Mouse (Mus musculus) hindbrain, embryonic 12.5 days (tissue): ENCODE data around the gene Wnk4. TPM values are rescaled to one million over a fixed set of nuclear protein-coding genes. Genes with fewer than 3 reads are reported as not detected.

Experiments used
- ATAC-seq: fragments of 200-750 bp; cut with Nextera tagmentation; 2 replicates; pipeline ENCODE4 v1.8.0; 2017; ENCODE audit warnings: moderate TSS enrichment; ENCODE audit not compliant: low FRiP score
- H3K27ac ChIP-seq: fragments of 300-500 bp; sonication (generic); 2 replicates; pipeline ENCODE4 v1.5.1; 2016; ENCODE audit warnings: mild to moderate bottlenecking
- H3K27me3 ChIP-seq: fragments of 300-500 bp; sonication (generic); 2 replicates; pipeline ENCODE4 v1.6.1; 2016; ENCODE audit warnings: mild to moderate bottlenecking
- H3K36me3 ChIP-seq: fragments of 300-500 bp; sonication (generic); 2 replicates; pipeline ENCODE4 v1.6.1; 2016; ENCODE audit warnings: mild to moderate bottlenecking
- H3K4me1 ChIP-seq: fragments of 300-500 bp; sonication (generic); 2 replicates; pipeline ENCODE4 v1.6.1; 2016
- H3K4me2 ChIP-seq: fragments of 300-500 bp; sonication (generic); replicated peaks from 2 replicates; pipeline ENCODE4 v1.6.1; 2016; ENCODE audit warnings: mild to moderate bottlenecking
- H3K4me3 ChIP-seq: fragments of 300-500 bp; sonication (generic); 2 replicates; pipeline ENCODE4 v1.5.1; 2016; ENCODE audit warnings: mild to moderate bottlenecking
- H3K9ac ChIP-seq: fragments of 300-500 bp; sonication (generic); 2 replicates; pipeline ENCODE4 v1.6.1; 2016; ENCODE audit warnings: mild to moderate bottlenecking, moderate library complexity
- H3K9me3 ChIP-seq: fragments of 300-500 bp; sonication (generic); replicated peaks from 2 replicates; pipeline ENCODE4 v1.6.1; 2016; ENCODE audit warnings: mild to moderate bottlenecking
- WGBS: fragments of 180-500 bp; shearing (Covaris S2); methylation state at CpG from one replicate; pipeline ENCODE4 v1.1.7; 2016; 5-methylcytosine and 5-hydroxymethylcytosine counted together
- polyA plus RNA-seq: library from polyadenylated mRNA; unstranded; fragments of >200 nt; fragmentation: Nextera tagmentation; extraction: Ambion mirVana; gene quantifications from 2 replicates; pipeline ENCODE4 v1.2.1, GENCODE M21; 2016

The Wnk4 gene
- polyA plus RNA-seq, 1 experiment from 2014 or later = 9.5 TPM

DNA sequence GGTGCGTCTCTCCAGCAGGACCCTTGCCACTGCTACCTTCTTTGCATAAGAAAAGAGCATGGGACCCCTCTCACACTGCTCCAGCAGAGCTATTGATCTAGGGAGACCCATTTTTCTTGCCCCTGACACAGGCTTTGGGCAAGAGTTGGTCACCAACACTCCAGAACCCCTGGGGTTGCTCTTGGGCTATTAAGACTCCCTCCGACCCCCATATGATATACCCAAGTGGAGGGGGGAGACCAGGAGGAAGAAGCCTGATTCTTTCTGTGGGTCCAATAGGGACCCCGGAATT is 3.6 kb downstream of the Wnk4 start:
- H3K36me3 ChIP-seq = peaks cover under 1% of the 10 kb centered on the region; the same call in 1 of the 2 replicates
- no peak overlapping the region for H3K27ac ChIP-seq
- no peak for ATAC-seq
- H3K9me3 ChIP-seq = no peaks in the 10 kb centered on the region
- H3K4me3 ChIP-seq = no peak overlapping the region
- peaks cover 64% of the 10 kb centered on the region for H3K27me3 ChIP-seq
- H3K4me2 ChIP-seq = peak overlapping the region; percentile 6; the same call in 1 of the 2 replicates
- WGBS = 5% methylated on average over 3 of the region's 3 CpGs
- no peak overlapping the region for H3K9ac ChIP-seq
- H3K4me1 ChIP-seq = peaks cover 55% of the 10 kb centered on the region

GRCm38 (mm10) chr11:101264954-101265471 is 4.6 kb downstream of the Wnk4 start:
- 2% methylated on average over 31 of the region's 31 CpGs for WGBS
- Histone ChIP-seq H3K9me3 (no peaks in the 10 kb centered on the region), H3K27ac (no peak overlapping the region), H3K4me3 (peak overlapping the region; percentile 29), H3K4me1 (peaks cover 45% of the 10 kb centered on the region), H3K27me3 (peaks cover 61% of the 10 kb centered on the region), H3K4me2 (peak overlapping the region; percentile 49), H3K9ac (peak overlapping the region; percentile 29), H3K36me3 (no peaks in the 10 kb centered on the region)
- no peak for ATAC-seq

DNA sequence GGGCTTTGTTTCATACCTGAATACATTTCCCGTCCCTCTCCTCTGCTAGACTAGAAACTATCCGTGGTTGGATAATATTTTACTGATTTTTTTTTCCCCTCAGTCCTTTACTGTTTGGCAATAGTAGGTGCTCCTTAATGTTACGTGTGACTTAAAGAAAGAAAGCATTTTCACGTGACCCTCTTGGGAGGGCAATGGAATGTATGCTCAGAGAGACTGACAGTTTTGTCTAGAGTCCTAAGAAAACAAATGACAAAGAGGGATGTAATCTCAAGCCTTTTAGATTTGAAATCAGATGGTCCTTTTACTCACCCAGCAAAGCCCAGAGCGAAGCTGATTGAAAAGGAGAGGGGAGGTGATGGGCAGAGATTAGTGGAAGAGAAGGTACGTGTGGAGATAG is 5.5 kb downstream of the Wnk4 start:
- peak overlapping the region; percentile 49; the same call in 1 of the 2 replicates for H3K4me2 ChIP-seq

DNA sequence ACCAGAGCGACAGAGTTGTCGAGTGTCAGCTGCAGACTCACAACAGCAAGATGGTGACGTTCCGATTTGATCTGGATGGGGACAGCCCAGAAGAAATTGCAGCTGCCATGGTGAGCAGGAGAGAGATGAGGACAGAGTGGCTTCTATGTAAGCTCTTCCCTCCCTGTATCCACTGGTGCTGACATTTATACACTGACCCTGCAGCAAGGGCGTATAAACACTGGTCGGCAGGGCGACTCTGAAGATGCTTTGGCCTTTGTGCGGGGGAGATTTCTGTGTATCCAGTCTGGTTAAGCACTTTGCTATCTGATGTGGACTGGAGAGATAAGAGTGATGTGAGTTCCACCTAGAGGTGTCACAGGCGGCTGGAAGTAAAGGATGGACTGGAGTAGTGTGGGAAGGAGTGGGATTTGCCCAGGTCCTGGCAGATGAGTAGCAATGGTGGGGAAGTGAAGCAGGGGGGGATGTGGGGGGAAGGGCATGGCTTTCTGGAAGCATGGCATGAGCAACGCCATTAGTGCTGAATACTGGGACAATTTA is 9.3 kb downstream of the Wnk4 start:
- Histone ChIP-seq H3K36me3 (no peaks in the 10 kb centered on the region), H3K9ac (no peak overlapping the region), H3K27ac (no peak overlapping the region), H3K27me3 (peaks cover 22% of the 10 kb centered on the region), H3K4me3 (no peak overlapping the region), H3K4me1 (peaks cover 10% of the 10 kb centered on the region), H3K4me2 (no peak overlapping the region), H3K9me3 (no peaks in the 10 kb centered on the region)
- 31% methylated on average over 10 of the region's 10 CpGs for whole genome bisulfite sequencing
- ATAC-seq = no peak

More for the DNA sequence above, 5.5 kb downstream of the Wnk4 start:
- H3K4me1 ChIP-seq = peaks cover 36% of the 10 kb centered on the region
- H3K36me3 ChIP-seq = no peaks in the 10 kb centered on the region
- H3K27me3 ChIP-seq = peaks cover 57% of the 10 kb centered on the region
- H3K9me3 ChIP-seq = no peaks in the 10 kb centered on the region
- no peak overlapping the region for H3K27ac ChIP-seq
- no peak overlapping the region for H3K4me3 ChIP-seq
- no peak overlapping the region for H3K9ac ChIP-seq
- 19% methylated on average over 6 of the region's 6 CpGs for WGBS
- ATAC-seq = no peak

- Histone ChIP-seq H3K4me1 (peaks cover 15% of the 10 kb centered on the region), H3K27me3 (peaks cover 3% of the 10 kb centered on the region; the same call in 1 of the 2 replicates), H3K9ac (no peak overlapping the region), H3K36me3 (0 out of 2 replicates have a peak, but pooled peaks cover 9% of the 10 kb centered on the region), H3K4me3 (no peak overlapping the region), H3K4me2 (no peak overlapping the region), H3K9me3 (no peaks in the 10 kb centered on the region), H3K27ac (no peak overlapping the region)
- ATAC-seq = no peak
- WGBS = 84% methylated on average over 3 of the region's 3 CpGs
Measured at GRCm38 (mm10) chr11:101272446-101272845, 12.1 kb downstream of the Wnk4 start.

DNA sequence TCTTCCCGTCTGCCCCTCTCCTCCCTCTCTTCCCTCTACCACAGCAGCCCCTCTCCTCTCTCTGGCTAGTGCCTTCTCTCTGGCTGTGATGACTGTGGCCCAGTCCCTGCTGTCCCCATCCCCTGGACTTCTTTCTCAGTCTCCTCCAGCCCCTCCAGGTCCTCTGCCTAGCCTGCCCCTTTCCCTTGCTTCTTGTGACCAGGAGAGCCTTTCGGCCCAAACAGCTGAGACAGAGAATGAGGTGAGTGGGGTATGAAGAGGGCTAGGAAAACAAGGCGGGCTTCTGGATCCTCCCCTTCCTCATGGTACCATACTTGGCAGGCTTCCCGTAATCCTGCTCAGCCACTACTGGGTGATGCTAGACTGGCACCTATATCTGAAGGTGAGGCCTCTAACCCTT is 14.9 kb downstream of the Wnk4 start:
- no peak for ATAC-seq
- H3K9me3 ChIP-seq = no peaks in the 10 kb centered on the region
- H3K27ac ChIP-seq = no peak overlapping the region
- 0 out of 2 replicates have a peak, but pooled peaks cover 9% of the 10 kb centered on the region for H3K36me3 ChIP-seq
- peaks cover 3% of the 10 kb centered on the region; the same call in 1 of the 2 replicates for H3K27me3 ChIP-seq
- no peak overlapping the region for H3K9ac ChIP-seq
- H3K4me2 ChIP-seq = no peak overlapping the region
- no peak overlapping the region for H3K4me3 ChIP-seq
- H3K4me1 ChIP-seq = peaks cover 28% of the 10 kb centered on the region
- 73% methylated on average over 4 of the region's 4 CpGs for WGBS

DNA sequence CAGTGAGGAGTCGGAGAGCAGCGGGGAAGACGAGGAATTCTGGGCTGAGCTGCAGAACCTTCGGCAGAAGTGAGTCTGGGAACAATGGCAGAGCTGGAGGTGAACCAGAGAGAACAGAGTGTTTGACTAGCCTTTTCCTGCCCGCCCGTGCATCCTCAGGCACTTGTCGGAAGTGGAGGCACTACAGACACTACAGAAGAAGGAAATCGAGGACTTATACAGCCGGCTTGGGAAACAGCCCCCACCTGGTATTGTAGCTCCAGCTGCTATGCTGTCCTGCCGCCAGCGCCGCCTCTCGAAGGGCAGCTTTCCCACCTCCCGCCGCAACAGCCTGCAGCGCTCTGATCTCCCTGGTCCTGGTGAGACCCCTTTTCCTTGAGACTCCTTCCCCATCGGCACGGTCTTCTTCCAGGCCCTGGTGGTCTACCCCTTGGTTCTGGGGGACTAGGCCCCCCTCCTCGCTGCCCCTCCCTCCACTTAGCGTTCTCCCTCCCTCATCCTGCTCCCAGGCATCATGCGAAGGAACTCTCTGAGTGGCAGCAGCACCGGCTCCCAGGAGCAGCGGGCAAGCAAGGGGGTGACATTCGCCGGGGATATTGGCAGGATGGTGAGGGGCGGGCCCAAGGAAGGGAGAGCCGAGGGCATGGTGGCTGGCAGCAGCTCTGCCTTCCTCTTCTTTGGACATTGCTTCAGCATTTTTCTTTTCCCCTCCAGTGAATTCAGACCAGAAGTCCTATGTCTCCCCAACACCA is 16.1 kb downstream of the Wnk4 start:
- H3K27me3 ChIP-seq = peaks cover 3% of the 10 kb centered on the region; the same call in 1 of the 2 replicates
- H3K4me2 ChIP-seq = peak overlapping the region; percentile 84
- no peak for ATAC-seq
- H3K9me3 ChIP-seq = no peaks in the 10 kb centered on the region
- 24% methylated on average over 27 of the region's 27 CpGs for WGBS
- 0 out of 2 replicates have a peak, but pooled peaks cover 9% of the 10 kb centered on the region for H3K36me3 ChIP-seq
- peak overlapping the region; percentile 29; the same call in 1 of the 2 replicates for H3K9ac ChIP-seq
- H3K4me1 ChIP-seq = peaks cover 28% of the 10 kb centered on the region
- H3K27ac ChIP-seq = no peak overlapping the region
- peak overlapping the region; percentile 4; the same call in 1 of the 2 replicates for H3K4me3 ChIP-seq

DNA sequence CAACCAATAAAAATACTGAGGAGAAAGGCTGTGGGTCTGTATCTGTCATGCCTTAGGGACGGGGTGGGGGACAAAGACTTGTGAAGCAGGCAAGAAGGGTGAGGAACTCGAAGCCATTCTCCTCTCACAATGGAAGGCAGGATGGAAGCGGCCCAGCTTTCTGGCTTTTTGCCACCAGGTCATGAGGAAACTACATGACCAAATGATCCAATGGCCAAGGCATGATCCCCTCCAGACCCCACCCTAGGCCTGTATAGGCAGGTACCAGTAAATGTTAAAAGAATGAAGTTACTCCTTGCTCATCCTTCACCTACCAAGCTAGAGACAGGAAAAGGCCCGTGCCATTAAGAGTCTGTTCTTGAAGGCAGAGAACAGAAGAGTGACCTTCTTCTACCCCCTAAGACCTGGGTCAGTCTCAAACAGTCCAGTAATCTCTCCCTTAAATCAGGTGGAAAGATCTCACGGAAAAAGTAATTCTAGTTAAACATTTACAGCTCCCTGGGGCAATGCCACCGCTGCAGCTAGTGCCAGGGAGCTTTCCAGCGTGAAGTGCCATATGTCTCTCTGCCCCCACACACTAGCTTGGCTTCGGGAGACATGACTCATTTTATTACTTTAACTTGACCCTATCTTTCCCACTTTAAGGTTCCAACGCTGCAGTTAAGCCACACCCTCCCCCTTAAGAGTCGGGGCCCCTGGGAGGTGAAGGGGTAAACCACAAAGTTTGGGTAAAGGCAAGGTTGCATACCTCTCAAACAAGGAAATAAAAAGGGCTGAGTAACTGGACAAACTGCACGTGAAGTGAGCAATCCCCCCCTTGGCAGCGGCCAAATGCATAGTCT is 17.2 kb downstream of the Wnk4 start:
- peak overlapping the region; percentile 84 for H3K4me2 ChIP-seq
- ATAC-seq = no peak
- peak overlapping the region; percentile 82 for H3K9ac ChIP-seq
- 0 out of 2 replicates have a peak, but pooled peaks cover 9% of the 10 kb centered on the region for H3K36me3 ChIP-seq
- WGBS = 74% methylated on average over 12 of the region's 12 CpGs
- peaks cover 3% of the 10 kb centered on the region; the same call in 1 of the 2 replicates for H3K27me3 ChIP-seq
- H3K27ac ChIP-seq = no peak overlapping the region
- peak overlapping the region; percentile 71 for H3K4me3 ChIP-seq
- H3K9me3 ChIP-seq = no peaks in the 10 kb centered on the region
- H3K4me1 ChIP-seq = peaks cover 28% of the 10 kb centered on the region

- Histone ChIP-seq H3K4me1 (peaks cover 28% of the 10 kb centered on the region), H3K36me3 (0 out of 2 replicates have a peak, but pooled peaks cover 9% of the 10 kb centered on the region), H3K4me3 (peak within 1 kb of the TSS; percentile 71), H3K9me3 (no peaks in the 10 kb centered on the region), H3K4me2 (peak within 1 kb of the TSS; percentile 84), H3K27ac (no peak within 1 kb of the TSS; the same call in 1 of the 2 replicates), H3K27me3 (peaks cover 3% of the 10 kb centered on the region), H3K9ac (peak within 1 kb of the TSS; percentile 82)
- 12% methylated on average over 45 of the region's 45 CpGs for WGBS
- peak; percentile 93 for ATAC-seq
Measured at GRCm38 (mm10) chr11:101278223-101279192, 18.1 kb downstream of the Wnk4 start, which contains the start of the genes Cntd1 and Coa3. Gene Cntd1, plus strand, starts transcription at chr11:101279012. Gene Coa3, minus strand, starts transcription at chr11:101279114.

DNA sequence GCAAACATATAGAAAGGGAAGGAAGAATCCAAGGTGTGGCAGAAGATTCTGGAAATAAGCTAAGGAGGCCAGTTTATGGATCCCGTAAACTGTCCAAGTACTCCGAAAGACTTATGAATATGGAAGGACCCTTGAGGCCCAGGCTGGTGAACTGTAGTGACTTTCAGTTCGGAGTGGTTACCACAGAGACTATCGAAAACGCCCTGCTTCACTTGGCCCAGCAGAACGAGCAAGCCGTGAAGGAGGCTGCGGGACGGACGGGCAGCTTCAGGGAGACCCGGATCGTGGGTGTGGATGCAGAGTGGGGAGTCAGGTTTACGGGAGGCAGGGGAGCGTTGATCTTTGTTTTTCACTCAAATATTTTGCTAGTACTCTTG is 18.8 kb downstream of the Wnk4 start:
- 62% methylated on average over 14 of the region's 14 CpGs for WGBS
- no peak overlapping the region for H3K9ac ChIP-seq

GRCm38 (mm10) chr11:101280837-101281236 is 20.5 kb downstream of the Wnk4 start:
- H3K9me3 ChIP-seq = no peaks in the 10 kb centered on the region
- H3K27ac ChIP-seq = no peak overlapping the region
- peaks cover 3% of the 10 kb centered on the region for H3K27me3 ChIP-seq
- no peak for ATAC-seq
- H3K4me1 ChIP-seq = peaks cover 28% of the 10 kb centered on the region
- peaks cover 15% of the 10 kb centered on the region; the same call in 1 of the 2 replicates for H3K36me3 ChIP-seq
- H3K4me3 ChIP-seq = no peak overlapping the region
- no peak overlapping the region for H3K9ac ChIP-seq
- 50% methylated on average over 7 of the region's 7 CpGs for WGBS
- no peak overlapping the region for H3K4me2 ChIP-seq

More for the DNA sequence above, 18.8 kb downstream of the Wnk4 start:
- H3K27me3 ChIP-seq = peaks cover 3% of the 10 kb centered on the region
- H3K4me3 ChIP-seq = peak overlapping the region; percentile 71
- H3K36me3 ChIP-seq = 0 out of 2 replicates have a peak, but pooled peaks cover 9% of the 10 kb centered on the region
- H3K27ac ChIP-seq = no peak overlapping the region
- no peaks in the 10 kb centered on the region for H3K9me3 ChIP-seq
- peak; percentile 54 for ATAC-seq
- H3K4me1 ChIP-seq = peaks cover 28% of the 10 kb centered on the region
- peak overlapping the region; percentile 84 for H3K4me2 ChIP-seq
